Mouse (Mus musculus): ENCODE measurements around the gene Wdr27.

The Wdr27 gene

GRCm38 (mm10) chr17:14824938-14825337 lies 118.0 kb downstream of the Wdr27 start:
- DNase-seq (ENCODE audit: low spot score in 2 of 2): no peak

GRCm38 (mm10) chr17:14817975-14818374 lies 125.0 kb downstream of the Wdr27 start:
- no peak for DNase-seq (ENCODE audit: low spot score in 2 of 2)

- no peak for DNase-seq (ENCODE audit: low spot score in 2 of 2)
These were observed 126.9 kb downstream of the Wdr27 start for GRCm38 (mm10) chr17:14816107-14816506.

GRCm38 (mm10) chr17:14815304-14815703 lies 127.7 kb downstream of the Wdr27 start:
- DNase-seq (ENCODE audit: low spot score in 2 of 2): no peak

- no peak for DNase-seq (ENCODE audit: low spot score in 2 of 2)
These were observed 130.3 kb downstream of the Wdr27 start for GRCm38 (mm10) chr17:14812631-14813030.

- no peak for DNase-seq (ENCODE audit: low spot score in 2 of 2)
These were observed 130.9 kb downstream of the Wdr27 start for GRCm38 (mm10) chr17:14812033-14812432.

GRCm38 (mm10) chr17:14806808-14807207 lies 136.2 kb downstream of the Wdr27 start:
- no peak for DNase-seq (ENCODE audit: low spot score in 2 of 2)

- no peak for DNase-seq (ENCODE audit: low spot score in 2 of 2)
These were observed 143.7 kb downstream of the Wdr27 start for GRCm38 (mm10) chr17:14799243-14799642.

GRCm38 (mm10) chr17:14795074-14795473 lies 147.9 kb downstream of the Wdr27 start:
- no peak for DNase-seq (ENCODE audit: low spot score in 2 of 2)

GRCm38 (mm10) chr17:14779356-14779755 lies 163.6 kb downstream of the Wdr27 start:
- no peak for DNase-seq (ENCODE audit: low spot score in 2 of 2)

GRCm38 (mm10) chr17:14771339-14771738 lies 171.6 kb downstream of the Wdr27 start:
- no peak for DNase-seq (ENCODE audit: low spot score in 2 of 2)

- no peak for DNase-seq (ENCODE audit: low spot score in 2 of 2)
These were observed 172.6 kb downstream of the Wdr27 start for GRCm38 (mm10) chr17:14770377-14770776.

Measured in frontal cortex, postnatal 25 days (tissue).